Mouse (Mus musculus) right cerebral cortex, postnatal 4 days (tissue): ENCODE data around the gene E2f3.
A peak's percentile ranks its signal among the peaks of the same experiment; 100 is the strongest.

Experiments
- DNase-seq: peaks from one replicate; pipeline ENCODE4 v3.0.0-alpha.2; 2022

The E2f3 gene

DNA sequence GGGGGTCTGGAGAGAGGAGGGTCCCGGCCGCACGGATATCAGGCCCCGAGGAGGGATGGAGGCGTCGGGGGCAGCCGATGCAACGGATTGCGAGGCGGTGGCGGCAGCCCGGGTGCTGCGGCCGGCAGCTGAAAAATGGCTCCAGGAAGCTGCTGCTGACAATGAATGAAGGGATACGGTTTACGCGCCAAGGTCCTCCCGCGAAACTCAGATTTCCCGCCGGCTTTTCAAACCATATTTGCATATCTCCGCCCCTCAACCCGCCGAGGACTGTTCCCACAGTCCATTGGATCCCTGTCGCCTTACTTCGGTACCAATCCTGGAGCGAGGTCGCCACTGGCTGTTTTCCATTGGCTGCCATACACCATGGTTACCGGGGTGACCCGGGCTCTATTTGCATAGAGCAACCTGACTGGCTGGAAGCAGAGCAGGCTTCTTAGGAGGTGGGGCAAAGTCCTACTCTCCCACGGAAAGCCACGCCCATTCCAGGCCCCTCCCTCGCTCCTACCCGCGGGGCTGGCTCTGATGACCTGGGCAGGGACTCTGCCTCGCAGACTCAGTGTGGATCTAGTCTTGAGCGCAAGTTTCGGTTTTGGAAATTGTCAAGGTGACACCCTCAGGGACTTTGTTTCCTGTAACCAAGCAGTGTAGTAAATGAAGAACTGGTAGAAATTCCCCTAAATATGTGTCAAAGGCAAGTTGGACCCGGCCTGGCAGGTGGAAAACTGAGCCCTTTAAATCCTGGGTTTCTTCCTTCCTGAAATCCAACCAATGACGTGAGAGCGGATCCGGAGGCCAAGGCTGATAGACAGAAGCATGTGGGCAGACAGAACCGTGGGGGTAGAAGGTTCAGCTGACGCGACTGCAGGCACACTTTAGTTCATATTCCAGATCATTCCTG, at the start of gene E2f3:
Gene E2f3, minus strand, starts transcription at position 209 of the 901 bp plus-strand sequence.
- DNase-seq = peak; percentile 97

DNA sequence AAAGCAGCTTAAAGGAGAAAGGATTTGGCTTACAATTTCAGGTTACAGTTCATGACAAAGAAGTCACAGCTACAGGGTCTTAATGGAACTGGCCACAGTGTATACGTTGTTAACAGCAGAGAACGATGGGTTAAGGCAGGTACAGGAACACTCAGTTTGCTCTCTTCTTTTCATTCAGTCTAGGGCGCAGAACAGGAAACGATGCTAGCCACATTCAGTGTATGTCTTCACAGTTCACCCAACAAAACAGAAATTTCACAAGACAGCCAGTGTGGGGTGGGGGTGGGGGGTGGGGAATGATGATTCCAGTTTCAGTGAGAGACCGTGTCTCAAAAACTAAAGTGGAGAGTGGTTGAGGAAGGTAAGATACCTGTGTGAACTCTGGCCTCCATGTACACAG, 48.7 kb upstream of the E2f3 start:
- no peak for DNase-seq

DNA sequence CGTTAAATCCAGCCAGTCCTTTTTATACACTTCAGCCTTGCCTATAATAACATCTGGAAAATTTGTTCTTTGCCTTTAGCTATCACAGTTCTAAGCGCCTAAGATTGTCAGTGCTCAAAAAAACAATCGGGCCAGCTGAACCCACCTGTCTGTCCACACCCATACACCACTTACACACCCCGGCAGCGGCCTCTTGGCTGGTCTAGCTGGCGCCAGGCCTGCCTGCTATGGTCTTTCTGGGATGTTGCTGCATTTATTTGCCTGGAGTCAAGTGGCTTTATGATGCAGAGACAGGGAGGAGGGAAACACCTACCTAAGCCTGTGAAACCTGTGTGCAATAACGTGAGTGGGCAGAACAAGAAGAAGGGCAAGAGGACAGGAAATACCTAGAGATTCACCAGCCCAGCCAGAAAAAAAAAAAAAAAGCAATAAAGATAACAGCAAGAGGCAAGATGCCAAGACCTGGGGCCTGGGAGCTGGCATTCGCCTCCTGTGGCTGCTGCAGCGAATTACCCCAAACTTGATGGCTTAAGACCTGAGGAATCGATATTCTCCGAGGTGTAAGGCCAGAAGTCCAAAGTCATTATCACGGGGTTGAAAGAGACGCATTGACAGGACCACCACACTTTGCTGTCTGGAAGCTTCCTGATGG, 45.9 kb upstream of the E2f3 start:
- no peak for DNase-seq

DNA sequence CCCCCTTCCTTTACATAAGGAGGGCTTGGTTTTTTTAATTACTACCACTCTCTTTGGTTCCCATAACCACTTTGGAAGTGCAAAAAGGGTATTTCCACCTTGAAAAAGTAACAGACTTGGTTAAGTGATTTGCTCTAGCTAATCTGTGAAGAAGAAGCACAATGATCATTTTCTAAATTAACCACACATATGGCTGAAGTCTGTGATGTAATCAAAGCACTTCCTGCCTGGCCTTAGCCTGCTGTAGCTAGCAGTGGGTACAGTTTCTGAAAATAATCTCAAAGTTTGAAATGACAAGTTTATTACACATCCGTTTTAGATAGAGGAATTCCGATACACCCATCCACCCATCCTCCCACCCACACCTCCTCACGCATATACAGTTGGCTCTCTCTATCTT, 42.0 kb upstream of the E2f3 start:
- no peak for DNase-seq

DNA sequence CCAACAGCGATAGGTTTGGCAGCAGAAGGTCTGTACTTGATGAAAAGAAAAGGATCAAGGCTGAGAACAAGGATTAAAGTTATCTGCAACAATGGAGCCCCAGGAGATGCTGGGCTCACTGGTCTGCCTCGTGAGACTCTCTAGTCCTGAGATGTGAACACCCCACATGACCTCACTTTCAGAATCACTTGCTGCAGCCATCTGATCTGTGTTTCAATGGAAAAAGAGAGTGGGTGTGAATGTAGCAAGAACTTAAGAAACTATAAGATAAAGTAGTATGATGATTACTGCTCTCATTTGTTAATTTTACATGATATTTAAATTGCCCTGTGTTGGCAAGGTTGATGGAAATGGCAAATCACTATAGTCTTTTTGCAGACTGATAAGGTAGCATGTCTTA, 36.6 kb upstream of the E2f3 start:
- no peak for DNase-seq

DNA sequence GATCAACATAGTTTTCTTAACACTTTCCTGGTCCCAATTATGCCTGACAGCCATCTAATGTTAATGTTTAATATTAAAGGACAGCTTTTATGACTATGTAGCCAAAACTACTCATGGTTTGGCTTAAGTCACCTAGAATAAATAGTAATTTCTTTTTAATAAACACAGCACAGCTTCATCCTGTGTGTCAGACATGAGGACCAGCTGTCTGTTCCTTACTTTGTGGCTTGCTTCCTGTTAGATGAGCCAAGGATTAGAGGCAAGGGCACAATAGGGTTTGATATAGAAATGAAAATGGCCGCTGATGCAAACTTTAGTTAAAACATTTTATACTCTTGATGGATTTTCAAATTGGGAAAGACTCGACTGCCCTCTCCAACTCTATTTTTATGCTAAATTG, 32.7 kb upstream of the E2f3 start:
- DNase-seq = no peak

DNA sequence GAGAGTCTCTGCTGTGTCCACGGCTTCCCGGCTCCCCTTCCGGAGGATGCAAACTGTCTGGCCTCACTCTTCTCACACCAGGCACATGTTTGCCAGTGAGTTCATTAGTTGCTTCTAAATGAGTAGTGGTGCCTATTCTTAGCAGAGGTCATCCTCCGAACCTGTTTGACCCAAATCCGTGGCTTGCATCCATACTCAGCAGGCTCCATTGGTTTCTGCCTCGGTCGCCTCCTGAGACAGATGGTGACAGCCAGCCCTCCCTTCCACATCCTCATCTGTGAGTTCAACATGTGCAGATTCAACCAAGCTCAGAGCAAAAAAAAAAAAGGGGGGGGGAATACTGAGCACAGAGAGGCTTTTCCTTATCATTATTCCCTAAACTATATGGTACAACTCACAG, 31.7 kb upstream of the E2f3 start:
- no peak for DNase-seq

DNA sequence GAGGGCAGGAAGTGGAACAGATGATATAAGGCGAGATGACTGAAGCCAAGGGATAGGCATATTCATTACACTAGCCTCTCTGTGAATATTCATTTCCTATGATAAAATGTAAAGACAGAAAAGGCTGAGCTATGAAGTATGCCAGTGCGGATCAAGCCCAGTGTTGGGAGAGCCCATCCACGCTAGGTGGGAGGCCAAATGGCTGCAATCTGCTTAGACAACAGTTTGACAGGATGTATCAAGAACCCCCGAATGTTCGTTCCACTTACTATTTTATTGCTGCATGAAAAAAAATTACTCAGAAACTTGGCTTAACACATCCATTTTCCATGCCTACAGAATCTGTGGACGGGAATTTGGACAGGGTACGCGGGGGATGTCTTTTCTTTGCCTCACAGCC, 28.7 kb upstream of the E2f3 start:
- no peak for DNase-seq

DNA sequence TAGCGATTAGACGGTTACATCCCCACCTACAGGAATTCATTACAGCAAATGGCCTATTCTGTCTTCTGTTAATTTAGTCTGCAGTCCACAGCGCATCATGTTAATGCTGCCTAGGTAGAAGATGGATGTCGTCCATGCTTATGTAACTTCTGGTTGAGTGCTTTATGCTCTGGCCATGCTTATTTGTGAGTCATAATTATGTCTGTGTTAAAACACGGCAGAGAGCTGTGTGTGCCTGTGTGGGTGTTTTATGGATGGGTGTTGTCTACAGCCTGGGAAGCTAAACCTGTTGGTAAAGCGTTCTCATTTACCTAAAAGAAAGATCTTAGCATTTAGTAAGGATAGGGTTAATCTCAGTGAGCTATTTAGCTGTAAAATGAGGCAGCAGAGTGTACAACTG, 26.4 kb upstream of the E2f3 start:
- no peak for DNase-seq

DNA sequence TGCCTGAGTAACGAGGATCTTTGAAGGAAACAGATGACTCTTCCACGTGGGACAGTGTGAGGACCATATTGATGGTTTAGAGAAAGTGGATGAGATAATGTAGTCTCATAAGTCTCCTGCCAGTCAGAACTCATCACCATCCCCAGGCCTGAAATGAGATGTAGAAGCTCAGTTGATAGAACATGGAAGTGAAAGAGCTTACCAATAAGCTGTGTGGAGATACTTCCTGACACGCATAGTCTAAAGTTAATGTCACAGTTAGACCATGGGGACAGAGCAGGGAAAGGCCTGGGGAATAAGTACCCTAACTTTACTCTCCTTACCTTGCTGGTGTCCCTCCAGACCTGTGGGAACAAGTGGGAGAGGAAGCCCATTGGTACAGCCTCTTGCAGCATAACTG, 22.9 kb upstream of the E2f3 start:
- no peak for DNase-seq

DNA sequence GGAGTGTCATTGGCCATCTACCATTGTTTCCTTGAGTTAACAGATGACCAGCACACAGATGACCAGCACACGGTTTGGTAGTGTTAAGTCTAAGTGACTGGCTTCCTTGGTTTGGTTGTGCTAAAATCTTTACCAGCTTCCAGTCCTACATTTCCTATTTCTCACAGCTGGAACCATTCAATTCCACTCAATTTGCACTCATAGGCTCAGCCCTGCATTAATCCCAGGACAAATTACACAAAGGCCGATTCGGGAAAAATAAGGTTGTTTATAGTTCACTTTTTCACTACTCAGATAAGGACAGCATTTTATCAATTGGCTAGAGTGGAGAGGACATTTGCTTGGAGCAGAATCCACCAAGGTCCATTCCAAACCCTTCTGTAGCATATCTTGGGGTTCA, 19.6 kb upstream of the E2f3 start:
- no peak for DNase-seq

DNA sequence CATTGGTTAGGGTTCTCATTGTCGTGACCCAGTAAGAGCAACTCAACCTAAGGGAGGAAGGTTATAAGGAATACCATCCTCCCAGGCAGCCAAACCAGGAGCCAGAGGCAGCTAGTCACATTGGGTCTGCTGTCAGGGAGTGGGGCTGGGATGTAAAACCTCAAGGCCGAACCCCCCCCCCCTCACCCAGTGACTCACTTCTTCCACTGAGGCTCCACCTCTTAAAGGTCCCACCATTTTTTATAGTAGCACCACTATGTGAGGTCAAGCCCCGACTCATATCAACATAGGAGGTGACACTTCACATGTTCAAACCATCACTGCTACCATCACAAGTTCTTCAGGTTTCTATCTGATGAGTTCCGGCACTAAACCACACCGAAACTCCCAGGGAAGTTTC, 19.0 kb upstream of the E2f3 start:
- no peak for DNase-seq

DNA sequence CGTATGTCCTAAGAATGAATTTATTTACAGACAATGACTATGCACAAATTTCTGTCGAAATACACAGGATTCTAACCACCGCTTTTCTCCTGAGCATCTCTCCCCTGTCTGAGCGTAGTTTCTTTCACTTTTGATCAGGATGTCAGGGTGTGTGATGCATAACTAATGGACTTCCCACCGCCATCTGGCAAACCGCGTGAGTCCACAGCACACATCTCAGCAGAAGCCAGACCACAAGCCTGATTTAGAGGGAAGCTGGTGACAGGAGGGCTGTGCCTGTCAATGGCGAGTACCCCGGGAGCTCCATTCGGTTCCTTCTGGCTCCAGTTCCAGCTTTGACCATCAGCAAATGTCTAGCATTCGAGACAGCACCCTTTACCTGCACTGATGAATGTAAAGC, 17.3 kb upstream of the E2f3 start:
- no peak for DNase-seq

DNA sequence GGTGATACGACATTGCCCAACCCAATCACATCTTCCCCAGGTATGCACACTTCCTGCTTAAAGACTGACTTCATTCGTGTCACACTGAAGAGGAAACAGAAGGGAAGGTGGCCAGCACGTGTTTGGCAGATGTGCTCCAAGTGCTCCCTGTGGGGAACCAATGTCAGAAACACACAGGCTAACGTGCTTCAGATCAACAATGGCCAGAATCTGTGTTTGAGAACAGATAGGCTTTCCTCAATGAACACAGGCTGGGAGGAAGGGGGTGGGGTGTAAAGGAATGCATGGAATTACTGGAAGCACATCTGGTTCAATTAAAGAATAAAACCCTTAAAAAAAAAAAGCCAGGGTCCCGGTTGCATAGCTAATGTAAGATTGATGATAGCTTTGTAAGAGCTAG, 15.2 kb upstream of the E2f3 start:
- DNase-seq = no peak

DNA sequence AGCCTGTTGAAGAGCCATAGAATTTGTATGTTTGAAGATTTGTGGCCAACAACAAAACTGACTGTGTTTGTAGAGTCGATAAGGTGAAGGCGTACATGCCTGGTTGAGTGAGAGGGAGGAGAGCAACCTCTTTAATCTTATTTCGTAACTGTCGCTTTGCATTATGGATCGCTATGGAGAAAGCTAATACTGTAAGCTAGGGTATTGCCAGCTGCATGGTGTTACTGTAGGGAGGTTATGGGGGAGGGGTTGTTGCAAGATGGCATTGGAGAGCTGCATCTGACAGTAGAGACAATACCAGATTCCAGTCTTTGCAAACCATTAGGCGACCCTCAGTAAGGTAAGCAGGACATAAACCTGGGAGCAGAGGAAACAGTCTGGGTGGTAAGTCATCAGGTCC, 2.1 kb upstream of the E2f3 start:
- no peak for DNase-seq

DNA sequence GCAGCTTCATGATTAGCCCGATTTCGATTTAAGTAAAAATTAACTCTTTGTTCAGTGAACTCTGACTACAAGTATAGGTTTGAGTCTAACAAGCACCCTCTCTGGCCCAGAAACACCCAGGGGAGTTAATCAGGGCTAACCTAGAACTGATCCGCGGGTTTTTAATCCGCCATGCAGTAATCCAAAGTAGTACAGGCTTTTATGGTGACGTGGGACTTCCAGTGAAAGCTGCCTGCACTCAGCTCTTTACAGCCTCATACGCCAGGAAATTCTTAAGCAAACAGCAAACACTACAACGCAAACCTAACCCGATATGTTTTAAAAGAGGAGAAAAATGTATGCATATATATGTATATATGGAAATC, 875 bp upstream of the E2f3 start:
- no peak for DNase-seq

DNA sequence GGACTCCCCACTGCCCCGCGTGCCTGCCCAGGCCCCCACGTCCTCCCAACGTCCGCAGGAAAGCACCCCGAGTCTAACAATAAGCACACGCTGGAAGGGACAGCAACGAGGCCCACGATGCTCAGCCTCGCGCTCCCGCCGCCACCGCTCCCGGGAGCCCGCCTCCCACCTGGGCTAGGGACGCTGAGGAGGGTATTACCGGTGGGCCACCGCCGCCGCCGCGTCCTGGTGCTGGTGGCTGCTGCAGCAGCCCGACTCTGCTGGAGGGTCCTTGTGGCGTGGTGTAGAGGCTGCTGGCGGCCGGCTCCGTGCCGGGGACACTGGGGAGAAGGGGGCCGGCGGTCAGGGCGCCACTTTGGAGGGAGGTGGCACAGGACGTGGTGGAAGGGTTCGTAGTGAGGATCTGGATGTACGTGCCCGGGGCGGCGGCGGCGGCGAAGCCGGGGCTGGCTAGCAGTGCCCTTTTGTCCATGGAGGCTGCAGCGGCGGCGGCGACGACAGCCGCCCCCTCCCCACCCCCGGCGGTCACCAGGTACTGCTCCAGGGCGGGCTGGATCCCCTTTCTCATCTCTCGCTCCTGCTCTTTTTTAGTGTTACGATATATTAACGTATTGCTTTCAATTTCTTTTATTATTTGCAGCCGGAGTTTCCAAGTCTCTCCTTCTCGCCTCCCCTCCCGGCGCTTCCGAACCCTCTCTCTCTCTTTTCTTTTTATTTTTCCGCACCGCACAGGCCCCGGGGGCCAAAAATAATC, 585 bp downstream of the E2f3 start:
- peak; percentile 42 for DNase-seq

DNA sequence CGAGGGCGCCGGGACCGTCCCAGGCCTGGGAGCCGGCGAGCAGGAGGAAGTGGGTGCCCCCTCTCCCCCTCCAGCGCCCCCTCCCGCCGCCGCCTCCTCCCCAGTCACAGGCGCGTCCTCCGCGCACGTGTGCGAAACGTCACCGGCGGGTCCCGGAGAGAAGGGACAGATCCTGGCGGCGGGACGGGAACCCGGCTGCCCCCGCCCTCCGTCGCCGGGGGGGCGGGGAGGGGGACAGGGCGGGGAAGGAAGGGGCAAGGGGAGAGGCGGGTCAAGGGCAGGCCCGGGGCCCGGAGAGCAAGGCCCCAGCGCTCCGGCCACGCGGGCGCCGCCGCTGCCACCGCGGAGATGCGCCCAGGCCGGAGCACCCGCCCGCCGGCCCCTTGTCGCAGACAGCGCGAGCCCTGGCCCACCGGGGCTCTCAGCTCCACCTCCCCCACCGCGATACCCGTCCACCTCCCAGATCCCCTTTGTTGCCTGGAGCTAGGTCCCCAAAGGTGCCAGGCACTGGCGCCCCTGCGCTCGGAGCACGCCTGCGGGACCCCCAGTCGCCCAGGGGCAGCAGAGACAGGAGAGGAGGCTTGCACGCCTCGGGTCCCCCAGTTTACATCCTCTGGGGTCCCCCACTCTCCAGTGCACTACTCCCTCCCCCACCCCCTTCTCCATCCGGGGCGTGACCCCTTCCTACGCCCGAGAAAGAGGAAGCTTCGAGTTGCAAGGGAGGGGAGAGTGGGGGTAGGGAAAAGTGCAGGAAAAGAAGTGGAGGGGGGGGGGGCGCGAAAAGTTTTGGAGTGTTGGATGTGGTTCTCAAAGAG, 1.4 kb downstream of the E2f3 start:
- DNase-seq = peak; percentile 83

DNA sequence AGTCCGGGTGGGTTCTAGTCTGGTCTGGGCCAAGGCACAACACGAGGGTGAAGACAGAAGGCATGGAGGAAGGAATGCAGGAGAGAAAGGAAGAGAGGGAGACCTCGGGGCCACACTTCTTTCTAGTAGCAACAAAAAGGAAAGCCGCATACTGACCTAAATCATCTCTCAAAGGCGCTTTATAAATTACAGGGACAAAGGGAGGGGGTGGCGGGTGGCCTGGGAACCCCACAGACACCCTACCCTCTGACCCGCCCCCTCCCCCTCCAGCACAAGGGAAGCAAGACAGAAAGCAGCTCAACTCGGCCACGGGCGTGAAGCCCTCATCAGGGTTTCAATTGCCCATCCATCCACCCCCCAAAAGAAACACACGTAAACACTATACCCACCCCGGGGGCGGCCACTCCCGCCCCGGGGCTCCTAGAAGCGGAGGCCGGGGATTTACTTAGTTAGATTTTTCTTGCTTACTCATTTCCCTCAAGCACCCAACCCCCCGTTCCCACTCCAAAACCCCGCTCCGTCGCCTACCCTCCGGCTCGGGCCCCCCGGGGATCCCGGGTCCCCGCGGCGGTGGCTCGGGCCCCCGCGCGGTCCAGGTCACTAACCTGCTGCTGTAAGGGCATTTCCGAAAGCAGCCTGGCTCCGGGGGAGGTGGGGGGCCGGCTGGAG, 2.2 kb downstream of the E2f3 start:
- DNase-seq = peak; percentile 45

DNA sequence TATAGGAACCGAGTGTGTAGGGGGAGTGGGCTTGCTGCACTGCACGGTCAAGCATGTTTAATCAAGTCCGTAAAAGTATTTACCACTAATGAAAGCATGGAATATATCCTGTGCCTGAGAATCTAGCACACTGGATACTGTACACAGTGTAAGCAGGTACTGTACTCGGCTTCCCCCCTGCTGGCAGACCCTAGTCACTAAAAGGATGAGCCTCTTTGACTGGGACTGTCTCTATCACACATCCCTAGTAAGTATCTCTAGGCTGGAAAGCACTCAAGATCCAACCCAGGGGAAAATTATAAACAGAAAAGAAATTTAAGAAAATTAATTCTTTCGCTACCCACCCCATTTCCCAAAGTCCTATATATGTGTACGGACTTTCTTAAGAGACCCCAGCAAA, 2.8 kb downstream of the E2f3 start:
- peak; percentile 28 for DNase-seq

DNA sequence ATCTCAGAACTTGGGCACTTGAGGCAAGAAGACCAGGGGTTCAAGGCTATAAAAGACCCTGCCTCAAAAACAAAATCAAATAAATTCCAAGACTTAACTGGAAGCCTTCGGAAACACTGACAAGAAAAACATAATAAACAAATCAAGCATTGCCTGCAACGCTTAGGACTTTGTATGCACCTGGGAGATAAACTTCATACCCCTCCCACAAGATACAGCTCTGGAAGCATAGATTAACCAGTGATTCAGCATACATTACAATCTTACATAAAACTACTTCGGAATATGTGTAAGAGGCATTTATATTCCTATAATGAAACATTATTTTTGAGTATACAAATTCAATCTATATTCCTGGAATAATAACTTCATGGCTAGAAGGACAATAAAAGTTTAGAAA, 3.5 kb downstream of the E2f3 start:
- no peak for DNase-seq

DNA sequence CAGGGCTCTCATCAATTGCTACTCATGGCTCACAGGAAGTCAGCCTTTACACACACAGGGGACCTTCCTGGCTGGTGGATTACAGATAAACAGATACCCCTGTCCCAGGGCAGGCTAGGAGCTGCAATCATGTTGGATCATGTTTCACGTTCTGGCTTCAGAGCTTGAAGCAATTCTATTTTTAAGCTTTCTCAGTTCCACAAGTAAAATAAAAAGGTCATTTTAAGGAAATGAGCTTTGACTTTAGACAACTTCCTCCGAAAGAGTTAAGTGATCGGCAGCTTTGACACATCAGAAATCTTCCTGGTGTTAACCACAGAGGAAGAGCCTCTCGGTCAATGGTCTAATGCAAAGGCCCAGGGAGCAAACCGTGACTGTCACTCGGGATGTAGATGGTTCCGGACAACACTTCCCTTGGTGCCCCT, 6.7 kb downstream of the E2f3 start:
- no peak for DNase-seq
